Mouse (Mus musculus): ENCODE measurements at regions not wholly inside any gene's neighbourhood (a gene's known extent, or its start where the extent isn't known, plus 50 kb on each side); places are given as distances from the start of the nearest gene placed in this dataset.
A peak's percentile ranks its signal among the peaks of the same experiment; 100 is the strongest.
"Not testable (repeated sequence)": the region's sequence is repeated elsewhere in the genome, so short reads cannot be mapped to it uniquely, and the experiment has no call there.

GRCm38 (mm10) chr16:31573833-31574232 lies 89.4 kb upstream of the Dlg1 start:
- not testable (repeated sequence) for H3K36me3 ChIP-seq (ENCODE audit: control insufficient read depth, insufficient read depth, low read length); H3K9me3 ChIP-seq (ENCODE audit: control insufficient read depth, low read length); ATAC-seq (ENCODE audit: low FRiP score); H3K4me2 ChIP-seq; H3K9ac ChIP-seq (ENCODE audit: low read length); H3K4me1 ChIP-seq (ENCODE audit: control insufficient read depth, insufficient read depth, low read length); DNase-seq (ENCODE audit: low spot score, missing footprints); H3K4me3 ChIP-seq (ENCODE audit: low read depth, low read length); H3K27me3 ChIP-seq (ENCODE audit: control insufficient read depth, insufficient read depth, low read length); H3K27ac ChIP-seq (ENCODE audit: low read depth, low read length)
- 97% methylated on average over 9 of the region's 9 CpGs for WGBS

- 64% methylated on average over 11 of the region's 11 CpGs for WGBS
- H3K4me2 ChIP-seq; H3K4me3 ChIP-seq (ENCODE audit: low read depth, low read length); H3K4me1 ChIP-seq (ENCODE audit: control insufficient read depth, insufficient read depth, low read length); H3K9ac ChIP-seq (ENCODE audit: low read length); H3K36me3 ChIP-seq (ENCODE audit: control insufficient read depth, insufficient read depth, low read length); H3K27me3 ChIP-seq (ENCODE audit: control insufficient read depth, insufficient read depth, low read length); DNase-seq (ENCODE audit: low spot score, missing footprints); H3K27ac ChIP-seq (ENCODE audit: low read depth, low read length); H3K9me3 ChIP-seq (ENCODE audit: control insufficient read depth, low read length); ATAC-seq (ENCODE audit: low FRiP score): not testable (repeated sequence)
Measured at GRCm38 (mm10) chr16:31575646-31576045, 87.6 kb upstream of the Dlg1 start.

- no peak overlapping the region for H3K9ac ChIP-seq (ENCODE audit: low read length)
- no peaks in the 10 kb centered on the region for H3K27me3 ChIP-seq (ENCODE audit: control insufficient read depth, insufficient read depth, low read length)
- no peak overlapping the region for H3K27ac ChIP-seq (ENCODE audit: low read depth, low read length)
- no peaks in the 10 kb centered on the region for H3K9me3 ChIP-seq (ENCODE audit: control insufficient read depth, low read length)
- H3K36me3 ChIP-seq (ENCODE audit: control insufficient read depth, insufficient read depth, low read length) = no peaks in the 10 kb centered on the region
- DNase-seq (ENCODE audit: low spot score, missing footprints) (no peak), ATAC-seq (ENCODE audit: low FRiP score) (no peak)
- no peak overlapping the region for H3K4me3 ChIP-seq (ENCODE audit: low read depth, low read length)
- H3K4me2 ChIP-seq = no peak overlapping the region
- WGBS = 57% methylated on average over 8 of the region's 8 CpGs
- H3K4me1 ChIP-seq (ENCODE audit: control insufficient read depth, insufficient read depth, low read length) = no peaks in the 10 kb centered on the region; the same call in 1 of the 2 replicates
Measured at GRCm38 (mm10) chr16:31576422-31576821, 86.8 kb upstream of the Dlg1 start.

- Histone ChIP-seq H3K27ac (ENCODE audit: low read depth, low read length) (no peak overlapping the region), H3K9me3 (ENCODE audit: control insufficient read depth, low read length) (no peaks in the 10 kb centered on the region), H3K4me3 (ENCODE audit: low read depth, low read length) (no peak overlapping the region), H3K4me2 (no peak overlapping the region), H3K4me1 (ENCODE audit: control insufficient read depth, insufficient read depth, low read length) (no peaks in the 10 kb centered on the region; the same call in 1 of the 2 replicates), H3K9ac (ENCODE audit: low read length) (no peak overlapping the region), H3K36me3 (ENCODE audit: control insufficient read depth, insufficient read depth, low read length) (no peaks in the 10 kb centered on the region), H3K27me3 (ENCODE audit: control insufficient read depth, insufficient read depth, low read length) (no peaks in the 10 kb centered on the region)
- ATAC-seq (ENCODE audit: low FRiP score) (no peak), DNase-seq (ENCODE audit: low spot score, missing footprints) (no peak)
- WGBS = 73% methylated on average over 7 of the region's 7 CpGs
Measured at GRCm38 (mm10) chr16:31577347-31577746, 85.9 kb upstream of the Dlg1 start.

- 90% methylated on average over 3 of the region's 3 CpGs for WGBS
- H3K4me1 ChIP-seq (ENCODE audit: control insufficient read depth, insufficient read depth, low read length) = no peaks in the 10 kb centered on the region; the same call in 1 of the 2 replicates
- H3K4me3 ChIP-seq (ENCODE audit: low read depth, low read length) = no peak overlapping the region
- no peak overlapping the region for H3K9ac ChIP-seq (ENCODE audit: low read length)
- no peaks in the 10 kb centered on the region for H3K36me3 ChIP-seq (ENCODE audit: control insufficient read depth, insufficient read depth, low read length)
- no peak for ATAC-seq (ENCODE audit: low FRiP score)
- H3K27me3 ChIP-seq (ENCODE audit: control insufficient read depth, insufficient read depth, low read length) = no peaks in the 10 kb centered on the region
- H3K4me2 ChIP-seq = no peak overlapping the region
- H3K9me3 ChIP-seq (ENCODE audit: control insufficient read depth, low read length) = no peaks in the 10 kb centered on the region
- no peak overlapping the region for H3K27ac ChIP-seq (ENCODE audit: low read depth, low read length)
- DNase-seq (ENCODE audit: low spot score, missing footprints) = no peak
Measured at GRCm38 (mm10) chr16:31579318-31579717, 83.9 kb upstream of the Dlg1 start.

GRCm38 (mm10) chr16:31580779-31581178 lies 82.5 kb upstream of the Dlg1 start:
- H3K4me3 ChIP-seq (ENCODE audit: low read depth, low read length) = no peak overlapping the region

GRCm38 (mm10) chr16:31582885-31583284 lies 80.4 kb upstream of the Dlg1 start:
- H3K9me3 ChIP-seq (ENCODE audit: control insufficient read depth, low read length) = no peaks in the 10 kb centered on the region
- DNase-seq (ENCODE audit: low spot score, missing footprints) (no peak), ATAC-seq (ENCODE audit: low FRiP score) (no peak)
- no peaks in the 10 kb centered on the region for H3K27me3 ChIP-seq (ENCODE audit: control insufficient read depth, insufficient read depth, low read length)
- no peaks in the 10 kb centered on the region for H3K36me3 ChIP-seq (ENCODE audit: control insufficient read depth, insufficient read depth, low read length)
- H3K4me2 ChIP-seq = no peak overlapping the region
- no peak overlapping the region for H3K27ac ChIP-seq (ENCODE audit: low read depth, low read length)
- no peak overlapping the region for H3K9ac ChIP-seq (ENCODE audit: low read length)
- WGBS = 91% methylated on average over 4 of the region's 4 CpGs
- no peaks in the 10 kb centered on the region for H3K4me1 ChIP-seq (ENCODE audit: control insufficient read depth, insufficient read depth, low read length)
- H3K4me3 ChIP-seq (ENCODE audit: low read depth, low read length) = no peak overlapping the region

More at GRCm38 (mm10) chr16:31580779-31581178, 82.5 kb upstream of the Dlg1 start:
- no peaks in the 10 kb centered on the region for H3K27me3 ChIP-seq (ENCODE audit: control insufficient read depth, insufficient read depth, low read length)
- no peaks in the 10 kb centered on the region; the same call in 1 of the 2 replicates for H3K4me1 ChIP-seq (ENCODE audit: control insufficient read depth, insufficient read depth, low read length)
- H3K27ac ChIP-seq (ENCODE audit: low read depth, low read length) = no peak overlapping the region
- DNase-seq (ENCODE audit: low spot score, missing footprints) = no peak
- 94% methylated on average over 6 of the region's 6 CpGs for WGBS
- no peaks in the 10 kb centered on the region for H3K36me3 ChIP-seq (ENCODE audit: control insufficient read depth, insufficient read depth, low read length)
- H3K9ac ChIP-seq (ENCODE audit: low read length) = no peak overlapping the region
- H3K9me3 ChIP-seq (ENCODE audit: control insufficient read depth, low read length) = no peaks in the 10 kb centered on the region
- no peak for ATAC-seq (ENCODE audit: low FRiP score)
- H3K4me2 ChIP-seq = no peak overlapping the region

GRCm38 (mm10) chr16:31583627-31584026 lies 79.6 kb upstream of the Dlg1 start:
- no peak overlapping the region for H3K9ac ChIP-seq (ENCODE audit: low read length)
- DNase-seq (ENCODE audit: low spot score, missing footprints) = no peak
- no peaks in the 10 kb centered on the region for H3K9me3 ChIP-seq (ENCODE audit: control insufficient read depth, low read length)
- no peaks in the 10 kb centered on the region for H3K27me3 ChIP-seq (ENCODE audit: control insufficient read depth, insufficient read depth, low read length)
- ATAC-seq (ENCODE audit: low FRiP score) = no peak
- no peak overlapping the region for H3K27ac ChIP-seq (ENCODE audit: low read depth, low read length)
- no peaks in the 10 kb centered on the region for H3K36me3 ChIP-seq (ENCODE audit: control insufficient read depth, insufficient read depth, low read length)
- no peak overlapping the region for H3K4me2 ChIP-seq
- WGBS = 90% methylated on average over 2 of the region's 2 CpGs
- H3K4me1 ChIP-seq (ENCODE audit: control insufficient read depth, insufficient read depth, low read length) = no peaks in the 10 kb centered on the region
- H3K4me3 ChIP-seq (ENCODE audit: low read depth, low read length) = no peak overlapping the region

- Histone ChIP-seq H3K9me3 (ENCODE audit: control insufficient read depth, low read length) (no peaks in the 10 kb centered on the region), H3K4me2 (no peak overlapping the region), H3K36me3 (ENCODE audit: control insufficient read depth, insufficient read depth, low read length) (no peaks in the 10 kb centered on the region), H3K27ac (ENCODE audit: low read depth, low read length) (no peak overlapping the region), H3K4me3 (ENCODE audit: low read depth, low read length) (no peak overlapping the region), H3K27me3 (ENCODE audit: control insufficient read depth, insufficient read depth, low read length) (no peaks in the 10 kb centered on the region), H3K4me1 (ENCODE audit: control insufficient read depth, insufficient read depth, low read length) (no peaks in the 10 kb centered on the region), H3K9ac (ENCODE audit: low read length) (no peak overlapping the region)
- DNase-seq (ENCODE audit: low spot score, missing footprints) (peak; percentile 31), ATAC-seq (ENCODE audit: low FRiP score) (no peak)
- WGBS = 75% methylated on average over 4 of the region's 4 CpGs
Measured at GRCm38 (mm10) chr16:31584216-31584823, 78.9 kb upstream of the Dlg1 start.
